Mouse (Mus musculus) testis, adult 2 months (tissue): Measurements from ENCODE around the gene Lrrk1.

ENCODE experiments used
- CTCF ChIP-seq: fragments of 200-500 bp; IDR thresholded peaks from 2 replicates; pipeline ENCODE4 v1.5.1; 2012; ENCODE audit warnings: low read depth, mild to moderate bottlenecking, inconsistent platforms, low read length, moderate library complexity; ENCODE audit not compliant: control insufficient read depth, insufficient read depth, insufficient replicate concordance
- POLR2A ChIP-seq: fragments of 200-500 bp; IDR thresholded peaks from 2 replicates; pipeline ENCODE4 v1.6.1; 2012; ENCODE audit warnings: low read depth, mild to moderate bottlenecking, inconsistent platforms, low read length, moderate library complexity; ENCODE audit not compliant: control insufficient read depth

- no peak for TF ChIP-seq POLR2A
- TF ChIP-seq CTCF: no peak
Observed at GRCm38 (mm10) chr7:66282265-66282664, 105.9 kb downstream of the Lrrk1 start.
